Mouse (Mus musculus) cerebellum, adult 8-10 months (tissue): ENCODE data around the gene Vps53.

ENCODE experiments used
- DNase-seq: peaks from one replicate; pipeline ENCODE4 v3.0.0; 2022

Vps53 gene

DNA sequence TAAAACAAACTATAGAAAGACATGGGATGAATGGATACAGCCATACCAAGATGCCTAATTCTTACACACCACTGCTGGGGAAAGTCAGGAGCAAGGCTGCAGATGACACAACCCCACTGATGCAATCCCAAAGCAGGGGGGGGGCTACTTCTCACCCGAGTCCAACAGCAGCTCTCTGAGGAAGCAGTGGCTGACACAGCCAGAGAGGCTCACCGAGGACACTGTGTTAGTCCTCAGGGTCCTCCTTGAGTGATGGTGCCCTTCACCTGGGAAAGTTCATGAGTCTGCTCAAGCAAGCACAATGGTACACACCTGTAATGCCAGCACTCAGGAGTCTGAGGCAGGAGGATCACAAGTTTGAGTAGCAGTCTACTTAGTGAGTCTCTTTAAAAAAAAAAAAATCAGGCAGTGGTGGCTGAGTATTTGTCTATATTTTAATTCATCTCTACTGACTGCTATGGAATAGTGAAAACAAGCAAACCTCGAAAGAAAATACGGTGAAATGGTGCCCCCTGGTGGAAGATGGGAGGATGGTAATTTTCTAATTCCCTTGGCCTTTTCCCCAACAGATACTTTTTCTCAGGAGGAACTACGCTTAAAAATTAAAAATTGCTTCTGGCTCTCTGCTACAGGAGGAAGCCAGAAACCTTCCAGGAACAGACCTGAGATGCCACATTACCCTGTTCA lies 12.2 kb downstream of the Vps53 start:
- DNase-seq: peak; percentile 81

GRCm38 (mm10) chr11:76166657-76167056 lies 12.8 kb downstream of the Vps53 start:
- no peak for DNase-seq

DNA sequence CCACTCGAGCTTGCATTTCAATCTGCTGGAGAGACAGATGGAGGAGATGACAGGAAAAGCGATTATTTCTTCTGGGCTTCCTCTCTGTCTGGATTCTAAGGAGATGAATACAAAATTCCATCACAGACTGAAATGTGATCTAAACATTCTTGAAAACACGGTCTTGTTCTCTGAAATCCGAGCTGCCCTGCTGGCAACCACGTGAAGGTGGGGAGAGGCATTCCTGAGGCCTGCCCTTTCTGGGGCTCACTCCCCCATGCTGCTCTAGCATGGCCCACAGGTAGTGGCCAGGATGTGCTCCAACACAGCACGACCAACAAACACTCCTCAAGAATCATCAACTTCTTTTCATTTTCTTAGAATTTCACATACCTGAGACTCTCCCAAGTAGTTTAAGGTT lies 19.2 kb downstream of the Vps53 start:
- DNase-seq: no peak

- DNase-seq: no peak
Measured at GRCm38 (mm10) chr11:76158375-76158774, 21.1 kb downstream of the Vps53 start.

DNA sequence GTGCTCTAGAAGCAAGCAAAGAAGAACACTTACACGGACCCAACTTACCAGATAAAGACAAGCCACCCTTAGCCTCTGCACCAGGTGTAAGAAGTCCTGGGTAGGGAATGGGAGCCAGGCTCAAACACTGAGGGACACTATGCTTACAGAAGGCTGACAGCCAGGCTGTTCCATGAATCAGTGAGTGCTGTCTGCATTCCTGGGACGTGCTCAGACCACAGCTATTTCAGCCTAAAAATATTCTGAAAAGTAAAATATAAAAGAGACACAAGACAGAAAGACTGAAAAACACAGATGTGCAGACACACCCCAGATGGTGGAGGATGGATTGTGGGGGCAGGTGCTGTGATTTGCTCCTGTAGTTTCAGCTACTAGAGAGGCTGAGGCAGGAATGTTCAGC lies 24.6 kb downstream of the Vps53 start:
- DNase-seq: no peak

- DNase-seq: no peak
Measured at GRCm38 (mm10) chr11:76154200-76154599, 25.2 kb downstream of the Vps53 start.

GRCm38 (mm10) chr11:76153236-76153951 lies 26.1 kb downstream of the Vps53 start:
- DNase-seq: no peak

DNA sequence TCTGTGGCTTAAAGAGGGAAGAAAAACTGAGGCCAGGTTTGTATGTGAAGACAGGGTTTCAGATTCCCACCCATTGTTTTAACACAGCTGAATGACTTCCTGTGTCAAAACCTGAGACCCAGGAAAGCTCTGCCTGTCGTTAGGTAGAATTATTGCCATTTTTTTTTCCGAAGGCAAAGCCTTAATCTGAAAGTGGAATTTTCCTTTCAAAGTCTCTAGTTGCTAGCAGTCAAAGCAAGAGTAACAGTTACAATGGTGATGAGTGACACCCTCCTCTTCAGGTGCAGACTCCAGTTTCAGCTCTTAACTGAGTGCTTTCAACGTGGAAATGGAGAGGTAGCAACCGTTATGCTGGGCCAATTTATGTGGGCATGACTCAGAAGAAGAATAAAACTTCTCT lies 28.5 kb downstream of the Vps53 start:
- no peak for DNase-seq

- DNase-seq: no peak
Measured at GRCm38 (mm10) chr11:76148055-76149008, 31.1 kb downstream of the Vps53 start.

DNA sequence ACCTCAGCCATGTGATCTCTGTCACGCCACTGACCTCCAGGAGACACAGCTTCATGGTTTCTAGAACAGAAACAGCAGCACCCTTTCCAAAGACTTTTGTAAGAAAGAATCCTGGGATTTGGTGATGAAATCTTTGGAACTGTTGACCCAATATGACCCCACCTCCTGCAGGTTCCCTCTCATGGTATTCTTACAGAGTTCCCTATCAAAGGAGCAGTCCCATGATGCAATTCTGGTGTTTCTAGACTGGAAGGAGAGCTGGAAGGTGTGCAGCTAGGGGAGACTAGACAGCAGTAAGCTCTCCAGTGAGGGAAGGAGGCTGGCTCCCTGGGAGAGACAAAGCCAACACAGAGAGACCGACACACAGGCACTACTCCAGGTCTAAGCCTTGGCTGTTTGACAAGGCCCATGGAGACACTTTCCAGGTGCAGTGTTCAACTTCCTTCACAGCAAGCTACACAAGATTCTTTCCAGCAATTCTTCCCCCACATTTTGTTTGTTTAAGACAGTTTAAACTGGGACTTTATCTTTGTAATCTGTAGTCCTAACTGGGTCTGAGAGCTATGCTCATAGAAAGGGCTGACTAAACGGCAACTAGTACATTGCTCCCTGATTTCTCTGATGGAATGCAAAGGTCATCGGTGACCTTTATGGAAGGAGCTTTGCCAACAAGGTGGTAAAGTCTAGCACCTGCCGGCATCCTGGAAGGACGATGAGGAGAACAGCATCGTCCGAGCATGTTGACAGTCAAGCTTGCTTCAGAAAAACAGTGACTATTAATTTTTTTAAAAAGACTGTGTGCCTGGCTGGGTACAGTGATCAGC lies 33.0 kb downstream of the Vps53 start:
- DNase-seq: peak; percentile 22

DNA sequence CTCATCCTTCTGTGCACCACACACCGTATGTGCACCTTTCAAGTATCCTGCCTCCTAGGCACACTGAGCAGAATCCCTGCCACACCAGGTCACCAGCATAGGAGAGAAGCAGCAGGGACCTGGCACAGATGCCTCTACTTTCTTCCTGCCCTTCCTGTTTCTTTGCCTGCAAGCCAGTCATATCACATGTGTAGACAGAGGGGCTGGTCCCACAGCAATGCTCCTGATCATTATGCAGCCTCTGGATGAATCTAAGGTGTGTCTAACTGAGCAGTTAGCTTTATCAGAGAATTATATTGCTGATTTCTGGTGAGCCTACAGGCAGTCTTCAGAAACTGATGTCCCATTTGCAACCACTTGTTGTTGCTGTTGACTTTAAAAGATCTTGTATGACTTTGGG lies 34.3 kb downstream of the Vps53 start:
- no peak for DNase-seq

- no peak for DNase-seq
Measured at GRCm38 (mm10) chr11:76144386-76144785, 35.1 kb downstream of the Vps53 start.

DNA sequence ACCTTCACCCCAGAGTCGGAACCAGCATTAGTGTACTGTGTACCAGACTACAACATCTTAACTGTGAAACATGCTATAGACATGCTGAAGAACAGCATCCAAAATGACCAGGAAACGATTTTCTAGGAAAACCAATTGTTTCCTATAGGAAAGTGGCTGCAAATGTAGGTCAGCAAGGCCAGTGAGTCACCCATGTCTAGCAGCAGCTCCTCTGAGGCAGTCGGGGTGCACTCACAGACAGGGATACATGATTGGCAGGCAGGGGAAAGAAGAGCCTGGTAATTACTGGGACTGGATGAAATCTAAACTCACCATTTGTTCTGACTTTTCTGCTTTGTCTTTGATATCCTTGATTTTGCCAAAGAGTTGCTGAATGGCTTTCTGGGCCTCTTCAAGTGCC lies 41.5 kb downstream of the Vps53 start:
- no peak for DNase-seq

DNA sequence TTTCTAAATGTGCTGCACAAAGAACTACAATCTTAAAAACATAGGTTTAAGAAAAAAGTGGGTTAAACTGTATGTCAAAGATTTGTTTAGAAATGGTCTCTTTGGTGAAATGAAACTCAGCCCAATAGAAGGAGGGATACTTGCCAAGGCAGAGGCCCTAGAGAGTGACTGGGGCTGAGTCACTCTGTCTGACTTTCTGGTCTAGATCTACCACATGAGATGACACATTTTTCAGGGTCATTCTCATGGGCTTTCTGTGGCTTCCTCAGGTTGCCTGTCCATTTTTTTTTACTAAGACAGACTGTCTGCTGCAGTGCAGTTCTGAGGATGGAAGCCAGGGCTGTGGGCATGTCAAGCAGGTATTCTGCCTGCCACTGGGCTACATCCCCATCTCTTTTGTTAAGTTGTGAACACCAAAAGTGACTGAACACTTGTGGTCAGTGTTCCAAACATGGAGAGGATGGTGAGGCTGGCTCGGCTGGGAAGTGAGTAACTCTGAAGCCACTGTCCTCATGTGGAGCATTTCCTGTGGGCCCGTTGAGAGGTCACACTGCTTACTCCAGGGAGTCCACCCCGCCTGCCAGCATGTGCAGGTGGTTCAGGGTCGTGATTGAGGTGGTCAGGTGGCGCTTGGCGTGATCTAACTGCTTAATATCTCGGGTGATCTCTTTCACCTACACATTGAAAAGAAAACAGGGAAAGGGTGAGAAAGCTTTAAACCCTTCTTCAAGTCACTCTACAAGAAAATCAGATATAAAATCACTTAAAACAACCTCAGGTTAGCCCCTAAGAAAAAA lies 43.6 kb downstream of the Vps53 start:
- no peak for DNase-seq

- DNase-seq: no peak
Measured at GRCm38 (mm10) chr11:76130859-76131258, 48.6 kb downstream of the Vps53 start.

DNA sequence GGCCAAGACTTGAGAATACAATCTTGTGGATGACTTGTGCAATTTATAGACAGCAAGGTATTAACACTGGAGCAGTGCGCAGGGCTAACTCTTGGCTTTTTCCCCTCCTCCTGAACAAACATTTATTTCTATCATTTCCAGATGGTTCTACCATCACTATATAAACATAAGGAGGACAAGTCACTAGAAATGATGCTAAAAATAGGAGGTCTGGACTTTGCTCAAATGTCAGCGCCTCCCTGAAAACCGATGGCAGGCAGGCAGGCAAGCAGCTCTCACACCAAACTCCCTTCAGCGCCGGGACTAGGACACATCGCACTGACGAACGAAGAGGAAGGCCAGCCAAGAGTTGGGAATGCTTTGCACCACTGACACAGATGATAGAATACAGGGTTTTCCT lies 54.1 kb downstream of the Vps53 start:
- DNase-seq: no peak

DNA sequence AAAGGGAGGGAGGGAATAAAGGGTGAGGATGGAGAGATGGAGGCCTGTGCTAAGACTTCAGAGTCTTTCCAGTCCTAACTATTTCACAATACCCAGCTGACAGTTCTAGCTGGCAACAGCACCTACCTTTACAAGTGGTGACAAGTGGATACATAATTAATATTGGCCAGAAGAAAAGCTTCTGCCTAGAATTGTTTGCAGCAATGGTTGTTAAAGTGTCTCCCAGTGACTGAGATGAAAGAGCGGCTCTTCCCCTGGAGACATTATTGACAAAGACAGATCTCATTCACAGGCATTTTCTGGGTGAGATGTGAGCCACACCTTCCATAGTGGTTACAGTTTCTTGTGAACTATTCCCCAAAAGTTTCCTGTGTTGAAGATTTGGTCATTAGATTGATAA lies 55.9 kb downstream of the Vps53 start:
- no peak for DNase-seq

GRCm38 (mm10) chr11:76122571-76122970 lies 56.9 kb downstream of the Vps53 start:
- DNase-seq: no peak

GRCm38 (mm10) chr11:76121086-76121485 lies 58.4 kb downstream of the Vps53 start:
- DNase-seq: no peak

DNA sequence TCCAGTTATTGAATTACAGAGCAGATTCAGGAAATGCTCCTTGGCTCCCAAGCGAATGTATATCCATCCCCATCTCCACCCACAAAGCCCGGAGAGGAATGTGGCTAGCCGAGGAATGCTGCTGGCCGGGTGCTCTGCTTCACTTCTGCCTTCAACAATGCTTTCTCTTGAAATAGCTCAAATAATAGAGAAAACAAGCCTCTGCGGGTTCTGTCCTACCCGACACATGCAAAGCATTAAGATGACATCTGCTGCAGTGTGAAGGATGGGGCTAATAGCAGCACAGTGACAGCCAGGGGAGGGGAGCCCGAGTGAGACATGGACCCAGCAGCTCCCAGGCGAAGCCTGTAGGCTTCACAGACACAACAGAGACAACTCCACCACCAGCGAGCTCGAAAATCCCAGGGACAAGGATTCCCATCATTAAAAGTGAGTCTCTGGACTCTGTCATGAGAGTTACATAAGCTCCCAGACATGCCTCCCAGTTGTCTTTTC lies 59.0 kb downstream of the Vps53 start:
- DNase-seq: no peak

DNA sequence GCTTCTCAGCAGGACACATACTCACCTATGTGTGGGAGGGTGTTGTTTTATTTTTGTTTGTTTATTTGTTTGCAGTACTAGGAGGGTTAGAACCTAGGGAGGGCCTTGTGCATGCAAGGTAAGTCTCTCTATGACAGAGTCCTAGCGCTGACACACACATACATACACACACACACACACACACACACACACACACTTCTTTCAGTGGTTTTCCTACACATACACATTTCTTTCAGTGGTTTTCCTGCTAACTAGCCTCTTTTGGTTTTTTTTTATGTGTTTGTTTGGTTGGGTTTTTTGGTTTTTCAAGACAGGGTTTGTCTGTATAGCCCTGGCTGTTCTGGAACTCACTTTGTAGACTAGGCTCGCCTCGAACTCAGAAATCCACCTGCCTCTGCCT lies 69.0 kb downstream of the Vps53 start:
- DNase-seq: no peak
